Mouse (Mus musculus) brain, adult 2 months (tissue): ENCODE measurements at regions not wholly inside any gene's neighbourhood (a gene's known extent, or its start where the extent isn't known, plus 50 kb on each side); places are given as distances from the start of the nearest gene placed in this dataset.

Experiments used
- DNase-seq: peaks from one replicate; pipeline ENCODE4 v3.0.0; 2011; ENCODE audit warnings: low read depth, low spot score

- no peak for DNase-seq
These were observed 71.4 kb downstream of the 2410131K14Rik start for GRCm38 (mm10) chr5:118316310-118317017.

- no peak for DNase-seq
These were observed 73.0 kb downstream of the 2410131K14Rik start for GRCm38 (mm10) chr5:118318073-118318472.

- DNase-seq, result no peak
These were observed 73.9 kb downstream of the 2410131K14Rik start for GRCm38 (mm10) chr5:118318883-118319282.

- peak; percentile 75 for DNase-seq
These were observed 76.9 kb downstream of the 2410131K14Rik start for GRCm38 (mm10) chr5:118321719-118322455.

- no peak for DNase-seq
These were observed 78.1 kb downstream of the 2410131K14Rik start for GRCm38 (mm10) chr5:118323151-118323550.

GRCm38 (mm10) chr5:118326837-118327541 is 82.0 kb downstream of the 2410131K14Rik start:
- DNase-seq, result peak; percentile 81

- no peak for DNase-seq
These were observed 83.1 kb downstream of the 2410131K14Rik start for GRCm38 (mm10) chr5:118327961-118328712.

- no peak for DNase-seq
These were observed 84.1 kb downstream of the 2410131K14Rik start for GRCm38 (mm10) chr5:118329143-118329542.

GRCm38 (mm10) chr5:118331286-118331607 is 86.2 kb downstream of the 2410131K14Rik start:
- peak; percentile 73 for DNase-seq

GRCm38 (mm10) chr5:118331608-118332394 is 86.8 kb downstream of the 2410131K14Rik start:
- DNase-seq, result peak; percentile 88

- DNase-seq, result no peak
These were observed 89.0 kb downstream of the 2410131K14Rik start for GRCm38 (mm10) chr5:118334054-118334453.

GRCm38 (mm10) chr5:118338186-118338585 is 93.2 kb downstream of the 2410131K14Rik start:
- no peak for DNase-seq

GRCm38 (mm10) chr5:118339676-118340661 is 94.9 kb downstream of the 2410131K14Rik start:
- DNase-seq, result peak; percentile 85

GRCm38 (mm10) chr5:118343444-118344320 is 98.7 kb downstream of the 2410131K14Rik start:
- DNase-seq, result peak; percentile 83

GRCm38 (mm10) chr5:118345226-118345625 is 100.2 kb downstream of the 2410131K14Rik start:
- no peak for DNase-seq

GRCm38 (mm10) chr5:118349057-118349456 is 104.0 kb downstream of the 2410131K14Rik start:
- DNase-seq, result no peak

- DNase-seq, result no peak
These were observed 106.3 kb downstream of the 2410131K14Rik start for GRCm38 (mm10) chr5:118351301-118351700.

GRCm38 (mm10) chr5:118352142-118352541 is 107.1 kb downstream of the 2410131K14Rik start:
- DNase-seq, result peak; percentile 82

GRCm38 (mm10) chr5:118353061-118353460 is 108.0 kb downstream of the 2410131K14Rik start:
- no peak for DNase-seq
